Mouse (Mus musculus): ENCODE results near the gene Arfgap2.
A peak's percentile ranks its signal among the peaks of the same experiment; 100 is the strongest.
"Not testable (repeated sequence)": the region's sequence is repeated elsewhere in the genome, so short reads cannot be mapped to it uniquely, and the experiment has no call there.

Gene Arfgap2

DNA sequence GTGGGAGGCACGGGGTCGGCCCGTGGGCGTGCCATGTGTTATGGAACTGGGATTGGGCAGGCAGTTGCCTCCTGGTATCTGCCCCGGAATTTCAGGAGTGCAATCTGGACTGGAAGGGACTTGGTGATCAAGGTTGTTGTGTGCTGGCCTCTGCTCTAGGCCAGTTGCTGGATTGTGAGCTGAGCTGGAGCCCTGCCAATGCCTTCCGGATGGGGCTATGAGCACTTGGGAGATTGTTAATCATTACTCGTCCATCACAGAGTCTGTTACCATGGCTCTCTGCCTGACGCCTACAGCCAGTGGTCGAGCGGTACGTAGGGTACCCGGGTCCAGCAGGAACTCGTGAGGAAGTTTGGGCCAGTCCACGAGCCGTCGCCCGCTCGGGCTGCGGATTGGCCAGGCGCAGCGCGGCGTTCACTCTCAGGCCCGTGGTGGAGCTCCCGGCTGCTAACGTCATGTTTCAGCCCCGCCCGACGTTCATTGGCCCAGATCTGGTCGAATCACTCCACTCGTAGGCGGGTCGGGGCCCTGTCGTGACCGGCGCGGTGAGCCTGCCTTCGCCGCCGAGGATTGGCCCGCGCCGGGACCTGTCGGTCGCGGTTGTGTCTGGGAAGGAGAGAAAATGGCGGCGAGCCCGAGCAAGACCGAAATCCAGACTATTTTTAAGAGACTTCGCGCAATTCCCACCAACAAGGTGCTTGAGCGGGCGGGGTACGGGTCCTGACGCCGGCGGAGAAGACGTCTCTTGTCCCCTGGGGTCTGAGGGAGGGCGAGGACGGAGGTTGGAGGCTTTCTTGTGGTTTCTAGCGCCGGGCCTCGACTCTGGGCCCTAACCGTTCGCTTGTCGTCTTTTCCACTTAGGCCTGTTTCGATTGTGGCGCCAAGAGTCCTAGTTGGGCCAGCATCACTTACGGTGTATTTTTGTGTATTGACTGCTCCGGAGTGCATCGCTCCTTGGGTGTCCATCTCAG is at the start of gene Arfgap2:
Gene Arfgap2, plus strand, starts transcription at position 264 of the 971 bp plus-strand sequence.
- peak; percentile 100 for DNase-seq

DNA sequence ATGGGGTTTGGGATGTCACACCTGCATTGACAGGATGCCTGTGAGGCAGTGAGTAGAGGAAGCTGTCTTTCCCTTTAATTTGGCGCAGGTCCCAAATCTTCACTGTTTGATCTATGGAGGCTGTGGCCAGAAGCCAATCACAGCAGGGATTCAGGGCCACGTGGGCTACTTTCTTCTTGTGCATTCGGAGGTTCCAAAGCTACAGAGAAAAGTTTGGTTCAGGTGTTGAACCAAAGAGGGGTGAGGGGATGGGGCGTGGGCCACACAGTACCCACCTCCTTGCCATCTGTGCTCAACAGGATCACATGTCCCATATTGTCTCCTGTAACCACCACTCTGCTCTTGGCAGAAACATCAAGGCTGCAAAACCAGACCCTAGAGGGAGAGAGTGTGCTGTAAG is 47.7 kb upstream of the Arfgap2 start:
- no peak for DNase-seq

DNA sequence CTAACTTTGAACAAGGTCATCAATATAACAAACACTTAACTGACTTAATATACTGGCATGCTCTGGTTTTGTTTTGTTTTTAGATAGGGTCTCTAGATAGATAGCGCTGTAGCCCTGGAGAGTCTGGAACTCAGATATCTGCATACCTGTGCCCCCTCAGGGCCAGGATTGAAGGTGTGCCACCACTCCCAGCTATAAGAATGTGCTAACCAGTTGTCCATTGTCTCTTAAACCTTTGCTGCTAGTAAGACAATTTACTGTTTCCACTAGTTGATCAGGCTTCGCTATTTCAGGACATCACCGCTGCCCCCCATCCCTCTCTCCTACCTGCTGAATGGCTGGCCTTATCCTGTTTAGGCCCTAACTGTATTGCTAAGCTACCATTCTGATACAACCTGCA is 44.3 kb upstream of the Arfgap2 start:
- no peak for DNase-seq

DNA sequence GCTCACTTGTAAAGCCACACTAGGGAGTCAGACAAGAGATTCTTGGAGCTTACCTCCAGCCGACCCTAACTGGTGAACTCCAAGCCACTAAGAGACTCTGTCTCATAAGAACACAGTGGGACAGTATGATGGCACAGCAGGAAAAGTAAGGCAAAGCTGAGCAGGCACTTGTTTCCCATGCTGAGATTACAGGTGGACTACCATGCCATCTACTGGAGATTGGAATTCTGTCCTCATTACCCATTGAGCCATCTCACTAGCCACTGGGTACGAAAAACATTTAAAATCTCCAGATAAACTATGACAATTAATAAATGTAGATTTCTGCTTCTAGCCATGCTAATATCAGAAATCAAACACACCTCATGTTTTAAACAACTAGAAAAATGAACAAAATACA is 41.2 kb upstream of the Arfgap2 start:
- DNase-seq, result no peak

DNA sequence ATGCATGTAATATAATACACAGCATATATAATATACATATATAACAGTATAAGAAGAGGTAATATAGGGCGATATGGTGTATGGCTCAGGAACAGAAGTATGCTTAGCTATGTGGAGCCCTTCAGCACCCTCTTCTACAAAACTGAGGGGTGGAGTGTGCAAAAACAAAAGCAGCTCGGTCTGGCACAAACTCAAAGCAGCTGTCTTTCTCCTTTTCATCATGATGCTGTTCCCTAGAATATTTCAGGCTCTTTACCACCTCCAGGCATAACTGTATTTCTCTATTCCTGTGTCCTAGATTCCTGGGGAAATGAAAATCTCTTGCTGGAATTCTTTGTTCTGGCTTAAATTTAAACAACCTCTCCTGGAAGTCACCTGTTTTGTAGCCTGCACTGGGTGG is 35.0 kb upstream of the Arfgap2 start:
- no peak for DNase-seq

DNA sequence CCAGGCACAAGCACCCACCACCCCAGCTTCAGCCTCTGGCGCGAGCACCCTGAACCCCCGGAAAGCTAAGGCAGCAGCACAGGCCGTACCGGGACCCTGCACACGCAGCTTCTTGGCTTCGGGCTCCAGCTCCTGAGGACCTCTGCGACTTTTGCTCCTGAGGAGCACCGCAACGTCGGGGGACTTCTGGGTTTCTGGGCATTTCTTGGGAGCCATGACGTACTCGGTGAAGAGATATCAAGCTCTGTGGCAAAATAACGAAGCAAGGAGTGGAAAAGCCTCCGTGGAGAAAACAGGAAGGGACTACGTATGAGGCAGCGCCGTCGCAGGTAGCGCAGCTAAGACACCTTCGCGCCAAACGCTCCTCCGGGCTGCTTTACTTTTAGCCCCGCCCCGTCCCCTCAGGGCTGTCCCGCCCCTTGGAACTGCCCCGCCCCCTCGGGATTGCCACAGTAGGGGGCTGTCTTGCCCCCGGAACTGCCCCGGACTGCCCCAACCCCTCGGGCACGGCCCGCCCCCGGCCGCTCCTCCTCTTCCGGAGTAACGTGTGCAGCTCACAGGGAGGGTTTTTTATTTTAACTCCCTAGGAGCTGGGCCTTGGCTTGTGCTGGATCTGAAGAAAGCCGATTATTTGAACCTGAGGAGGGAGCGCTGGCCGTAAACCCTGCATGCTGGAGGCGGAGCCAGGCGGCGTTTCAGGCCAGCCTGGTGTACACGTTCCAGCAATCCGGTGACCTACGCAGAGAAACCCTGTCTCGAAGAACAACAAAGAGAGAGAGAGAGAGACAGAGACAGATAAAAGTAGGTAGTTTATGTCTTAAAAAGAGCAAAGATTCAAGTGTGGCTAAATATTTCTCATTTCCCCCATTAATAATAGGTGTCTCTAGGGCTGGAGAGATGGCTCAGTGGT is 27.9 kb upstream of the Arfgap2 start, which contains the start of gene Ddb2:
Gene Ddb2, minus strand, starts transcription at position 382 of the 910 bp plus-strand sequence.
- DNase-seq, result peak; percentile 99

DNA sequence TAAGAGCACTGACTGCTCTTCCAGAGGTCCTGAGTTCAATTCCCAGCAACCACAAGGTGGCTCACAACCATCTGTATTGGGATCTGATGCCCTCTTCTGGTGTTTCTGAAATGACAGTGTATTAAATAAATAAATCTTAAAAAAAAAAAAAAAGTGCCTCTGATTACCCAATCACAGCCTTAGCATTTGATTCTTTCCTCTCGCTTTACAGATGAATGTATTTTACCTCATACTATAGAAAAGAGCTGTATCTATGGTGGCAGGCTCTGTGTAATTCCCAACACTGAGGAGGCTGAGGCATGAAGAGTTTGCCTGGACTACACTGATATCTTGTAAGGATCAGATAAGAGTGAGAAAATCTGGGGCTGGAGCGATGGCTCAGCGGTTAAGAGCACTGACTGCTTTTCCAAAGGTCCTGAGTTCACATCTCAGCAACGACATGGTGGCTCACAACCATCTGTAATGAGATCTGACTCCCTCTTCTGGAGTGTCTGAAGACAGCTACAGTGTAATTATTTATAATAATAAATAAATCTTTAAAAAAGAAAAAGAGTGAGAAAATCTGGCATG is 27.2 kb upstream of the Arfgap2 start:
- not testable (repeated sequence) for DNase-seq

DNA sequence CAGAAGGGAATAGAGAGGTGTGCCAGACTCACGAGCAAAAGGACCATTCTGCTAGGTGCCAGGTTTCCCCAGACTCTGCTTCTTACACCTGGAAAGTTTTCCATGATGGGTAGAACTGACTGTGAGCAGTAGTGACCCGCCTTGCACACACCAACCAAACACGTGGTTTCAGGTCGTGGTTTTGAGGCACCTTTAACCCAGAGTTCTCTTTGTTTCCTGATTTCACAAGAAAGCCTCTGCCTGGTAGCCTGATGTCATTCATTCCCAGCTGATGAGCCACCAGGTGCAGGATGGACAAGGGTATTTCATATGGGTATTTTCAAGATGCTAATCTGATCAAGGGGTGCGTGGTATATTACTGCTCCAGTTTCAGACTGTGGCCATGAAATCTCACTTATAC is 22.2 kb upstream of the Arfgap2 start:
- DNase-seq, result no peak

DNA sequence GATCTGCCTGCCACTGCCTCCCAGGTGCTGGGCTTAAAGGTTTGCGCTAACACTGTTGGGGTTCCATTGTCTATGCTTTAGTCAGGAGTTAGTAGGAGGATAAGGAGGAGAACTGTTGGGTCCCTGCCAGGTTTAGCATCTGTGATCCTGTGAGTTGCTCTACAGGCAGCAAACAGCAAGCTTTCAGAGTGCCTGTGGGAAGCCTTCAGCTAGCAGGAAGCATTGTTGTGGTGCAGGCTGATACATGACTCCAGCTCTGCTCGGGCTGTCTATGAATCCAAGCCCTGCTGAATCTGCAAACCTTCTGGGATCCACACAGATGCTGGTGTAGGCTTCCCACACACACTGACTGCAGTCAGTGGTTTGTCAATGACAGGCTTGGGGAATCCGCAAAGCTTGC is 21.4 kb upstream of the Arfgap2 start:
- DNase-seq, result no peak

DNA sequence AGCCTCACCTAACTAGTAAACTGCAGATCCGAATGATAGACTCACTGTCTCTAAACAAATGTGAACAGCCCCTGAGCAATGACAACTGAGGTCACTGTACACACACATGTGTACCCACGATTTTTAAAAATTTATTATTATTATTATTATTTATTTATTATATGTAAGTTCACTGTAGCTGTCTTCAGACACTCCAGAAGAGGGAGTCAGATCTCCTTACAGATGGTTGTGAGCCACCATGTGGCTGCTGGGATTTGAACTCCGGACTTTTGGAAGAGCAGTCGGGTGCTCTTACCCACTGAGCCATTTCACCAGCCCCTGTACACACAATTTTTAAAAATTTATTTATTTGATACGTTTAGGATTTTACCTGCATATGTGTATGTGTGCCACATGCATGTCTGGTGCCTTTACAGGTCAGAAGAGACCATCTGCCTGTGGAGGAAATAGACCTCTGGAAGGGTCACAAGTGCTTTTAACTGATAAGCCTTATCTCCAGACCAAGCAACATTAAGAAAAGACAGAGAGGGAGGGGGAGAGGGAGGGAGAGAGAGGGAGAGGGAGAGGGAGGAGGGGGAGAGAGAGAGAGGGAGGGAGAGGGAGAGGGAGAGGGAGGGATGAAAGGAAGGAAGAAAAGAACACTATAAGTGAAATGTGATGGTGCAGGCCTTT is 20.1 kb upstream of the Arfgap2 start:
- no peak for DNase-seq

DNA sequence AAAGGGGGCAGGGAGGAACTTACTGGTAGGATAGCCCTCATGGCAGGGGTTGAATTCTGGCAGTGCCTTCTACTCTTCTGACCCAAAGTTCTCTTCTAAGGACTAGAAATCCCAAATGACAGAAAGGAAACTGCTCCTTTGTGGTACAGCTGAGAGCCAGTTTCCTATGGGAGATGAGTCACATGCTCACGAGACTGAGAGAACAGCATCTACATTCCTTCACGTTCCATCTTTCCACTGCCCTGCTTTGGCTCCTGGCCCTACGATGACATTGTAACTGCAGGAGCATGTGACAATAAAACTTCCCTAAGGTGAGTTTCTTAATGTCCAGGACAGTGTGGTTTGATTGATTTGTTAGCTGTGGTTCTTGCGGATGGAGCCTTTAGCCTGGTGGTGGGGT is 16.4 kb upstream of the Arfgap2 start:
- no peak for DNase-seq

DNA sequence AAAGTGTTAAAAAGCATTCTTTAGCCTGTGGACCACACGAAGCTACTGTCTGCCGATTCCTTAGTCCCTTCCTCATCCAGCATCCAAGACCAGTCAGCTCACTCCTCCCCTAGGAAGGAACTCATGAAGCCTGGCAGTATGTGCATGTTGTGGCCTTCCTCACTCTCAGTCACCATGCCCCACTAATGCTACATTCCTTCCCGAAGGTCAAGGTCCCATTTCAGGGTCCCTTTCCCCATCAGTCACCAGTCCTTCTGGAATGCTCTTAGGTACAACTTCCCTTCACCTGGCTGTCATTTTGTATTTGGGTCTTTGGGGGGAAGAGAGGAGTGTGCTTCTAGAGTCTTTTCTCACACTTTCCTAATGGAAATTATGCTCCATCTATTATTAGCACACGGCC is 12.8 kb upstream of the Arfgap2 start:
- peak; percentile 65 for DNase-seq

DNA sequence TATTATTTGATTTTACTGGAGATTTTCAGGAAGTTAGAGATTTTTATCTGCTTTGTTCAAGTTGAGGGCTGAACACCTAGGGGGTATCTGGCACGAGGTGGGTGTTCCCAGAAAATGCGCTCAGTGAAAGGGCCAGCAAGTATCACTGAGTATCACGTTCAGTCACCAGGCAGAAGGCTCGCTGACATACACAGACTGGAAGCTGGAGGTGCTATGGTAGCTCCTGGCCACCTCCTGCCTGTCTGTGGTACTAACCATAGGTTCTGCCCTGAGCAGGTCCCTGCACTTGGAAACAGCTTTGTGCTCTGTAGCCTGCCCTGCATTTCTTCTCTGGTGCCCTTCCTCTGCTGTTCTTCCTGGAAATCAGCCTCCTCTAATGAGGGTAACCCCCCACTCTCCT is 12.3 kb upstream of the Arfgap2 start:
- peak; percentile 62 for DNase-seq

DNA sequence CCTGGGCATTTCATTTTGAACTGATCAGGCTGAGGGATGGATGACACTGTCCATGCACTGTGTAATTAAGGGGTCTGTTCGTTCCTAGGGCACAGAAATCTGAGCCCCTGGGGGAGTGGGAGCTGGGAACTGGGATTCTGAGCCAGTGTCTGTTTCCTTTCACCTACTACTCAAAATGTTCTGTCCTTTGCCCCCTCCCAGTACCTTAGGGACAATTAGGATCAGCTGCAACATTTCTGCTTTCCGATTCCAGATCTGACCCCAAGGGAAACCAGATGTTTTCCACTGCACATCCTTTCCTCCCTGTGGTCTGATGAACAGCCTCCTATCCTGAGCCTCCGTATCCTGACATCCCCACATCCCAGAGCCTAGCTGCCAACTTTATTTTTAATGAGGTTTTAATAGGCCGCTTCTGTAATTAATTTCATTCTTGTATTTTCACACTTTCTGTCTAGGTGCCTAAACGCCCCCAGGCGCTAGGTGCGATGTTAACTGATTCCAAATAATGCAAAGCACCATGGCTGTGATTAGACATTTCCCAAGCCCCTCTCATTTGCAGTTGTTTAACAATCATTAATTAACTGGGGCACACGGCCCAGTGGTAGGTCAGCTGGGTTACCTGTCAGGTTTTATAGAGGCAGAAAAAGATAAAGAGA is 9.9 kb upstream of the Arfgap2 start:
- DNase-seq, result peak; percentile 88

DNA sequence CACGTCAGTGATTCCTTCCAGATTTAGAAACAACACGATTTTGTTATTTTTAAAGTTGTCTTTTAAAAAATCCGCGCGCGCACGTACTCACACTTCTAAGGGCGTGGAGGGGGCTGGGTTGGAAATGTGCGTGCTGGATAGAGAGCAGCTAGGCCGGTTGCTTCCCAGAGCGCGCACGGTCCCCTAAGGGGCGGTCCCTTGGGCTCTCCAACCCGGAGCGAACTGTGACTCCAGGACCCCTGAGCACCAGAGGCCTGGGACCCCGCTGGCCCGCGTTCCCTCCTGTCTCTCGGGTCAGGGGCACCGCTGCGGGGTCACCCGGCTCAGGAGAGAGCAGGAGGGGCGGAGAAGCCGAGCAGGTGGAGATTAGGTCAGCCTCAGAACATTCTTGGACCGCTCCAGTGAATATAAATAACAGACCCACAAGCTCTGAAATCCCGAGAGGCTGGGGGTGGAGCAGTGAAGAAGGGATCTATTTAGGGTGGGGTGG is 9.1 kb upstream of the Arfgap2 start, which contains the start of gene Pacsin3:
Gene Pacsin3, plus strand, starts transcription at position 294 of the 490 bp plus-strand sequence.
- DNase-seq, result peak; percentile 97

DNA sequence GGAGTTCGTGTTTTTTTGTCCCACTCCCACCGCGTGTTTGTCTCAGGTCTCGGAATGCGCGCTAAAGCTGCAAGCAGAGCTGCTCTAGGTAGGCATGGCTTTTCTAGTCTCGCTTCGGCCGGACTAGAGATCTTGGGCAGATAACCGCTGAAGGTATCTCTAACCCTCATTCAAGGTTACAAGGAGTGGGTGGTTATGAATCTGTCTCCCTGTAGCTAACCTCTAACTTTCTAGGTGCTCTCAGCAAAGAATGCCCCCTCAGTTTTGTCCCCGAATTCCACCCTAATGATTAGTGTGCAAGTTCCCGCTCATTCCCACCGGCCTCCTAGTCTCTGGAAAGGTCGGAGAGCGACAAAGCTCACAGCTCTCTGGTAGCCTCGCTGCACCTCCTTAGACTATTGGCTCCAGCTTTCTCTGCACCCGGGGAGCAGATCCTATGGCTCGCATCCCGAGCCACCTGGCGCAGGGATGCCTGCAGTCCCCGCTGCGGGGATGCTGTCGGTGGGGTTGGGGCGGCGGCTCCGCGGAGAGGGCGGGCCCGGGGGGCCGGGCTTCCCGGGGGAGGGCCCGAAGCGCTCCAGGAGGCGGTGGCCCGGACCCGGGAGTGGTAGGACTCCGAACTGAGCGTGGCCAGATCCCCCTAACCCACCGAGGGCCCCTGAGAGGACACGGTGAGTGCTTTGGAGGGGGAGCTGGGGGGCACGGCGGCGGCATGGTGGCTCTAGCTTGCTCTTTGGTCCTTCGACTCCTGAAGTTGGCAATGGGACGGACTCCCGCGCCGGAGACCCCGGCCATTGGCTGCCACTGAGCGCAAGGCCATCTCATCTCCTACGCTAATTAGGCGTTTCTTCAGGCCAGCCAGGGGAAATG is 8.3 kb upstream of the Arfgap2 start:
- peak; percentile 98 for DNase-seq

DNA sequence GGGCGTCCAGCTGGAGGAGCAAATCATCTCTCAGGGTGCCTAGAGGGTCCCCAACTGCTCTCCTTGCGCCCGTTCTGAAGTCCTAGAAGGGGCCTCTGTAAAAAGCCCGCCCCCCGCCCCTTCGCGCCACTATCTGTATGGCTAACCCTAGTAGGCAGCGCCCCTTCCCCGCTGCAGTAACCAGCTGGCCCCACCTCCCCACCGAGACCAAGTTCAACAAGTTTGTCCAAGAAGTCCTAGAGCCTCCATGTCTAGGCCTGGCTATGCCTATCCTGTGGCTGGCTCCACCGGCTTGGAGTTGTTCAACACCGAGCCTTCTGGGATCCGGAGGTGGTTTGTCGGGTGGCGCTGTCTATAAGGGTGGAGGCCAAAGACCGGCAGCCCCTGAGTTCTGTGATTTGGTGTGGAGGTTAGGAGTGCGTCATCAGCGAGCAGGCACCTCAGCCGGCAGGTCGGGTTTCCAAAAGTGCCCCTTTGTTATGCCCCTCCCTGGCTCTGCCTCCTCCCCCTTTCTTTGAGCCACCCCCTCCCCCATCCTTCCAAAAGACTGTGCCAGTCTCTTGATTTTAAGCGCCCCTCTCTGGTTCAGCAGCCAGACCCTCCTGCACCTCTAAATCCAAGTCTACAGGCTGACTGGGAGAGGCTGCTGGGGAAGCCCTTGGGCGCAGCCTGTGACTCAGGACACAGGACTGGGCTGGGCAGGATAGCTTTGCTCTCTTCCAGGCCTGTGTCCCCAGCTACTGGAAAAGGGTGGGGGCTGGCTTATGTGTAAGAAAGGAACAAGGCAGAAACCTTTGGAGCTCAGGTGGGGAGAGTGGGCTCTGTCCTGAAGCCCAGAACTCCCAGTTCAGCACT is 7.4 kb upstream of the Arfgap2 start:
- DNase-seq, result peak; percentile 93

DNA sequence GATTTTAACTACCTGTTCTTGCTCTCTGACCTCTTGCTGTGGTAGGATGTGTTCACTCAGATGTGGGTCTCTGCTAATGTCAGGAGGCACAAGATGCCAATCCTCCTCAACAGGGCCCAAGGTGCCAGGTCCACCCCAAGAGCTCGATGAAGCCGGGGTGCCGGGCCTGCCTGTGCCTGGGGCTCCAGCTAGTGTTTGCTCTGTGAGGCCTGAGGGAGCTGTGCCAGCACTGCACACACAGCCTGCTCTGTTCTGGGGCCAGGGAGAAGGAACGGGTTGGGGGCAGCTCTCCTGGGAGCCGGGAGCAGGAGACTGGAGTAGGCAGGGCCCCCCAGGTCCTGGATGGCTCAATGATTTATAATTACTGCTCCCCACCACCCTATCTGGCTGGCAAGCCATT is 6.7 kb upstream of the Arfgap2 start:
- no peak for DNase-seq

DNA sequence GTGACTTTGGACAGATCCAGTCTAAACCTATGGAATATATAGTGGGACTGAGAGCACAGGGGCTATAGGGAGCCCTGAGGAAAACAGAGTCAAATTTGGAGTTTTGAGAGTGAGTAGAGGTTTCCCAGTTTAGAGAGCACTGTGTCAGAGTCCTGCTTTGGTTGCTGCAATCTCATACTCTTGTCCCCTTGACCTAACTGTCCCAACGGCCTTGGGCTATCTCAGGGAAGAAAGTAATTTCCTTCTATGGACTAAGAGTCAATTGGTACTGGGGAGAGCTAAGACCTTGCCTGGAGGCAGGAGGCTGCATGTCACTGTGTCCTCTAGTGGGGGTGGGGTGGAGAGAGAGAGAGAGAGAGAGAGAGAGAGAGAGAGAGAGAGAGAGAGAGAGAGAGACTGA is 5.9 kb upstream of the Arfgap2 start:
- DNase-seq, result no peak

DNA sequence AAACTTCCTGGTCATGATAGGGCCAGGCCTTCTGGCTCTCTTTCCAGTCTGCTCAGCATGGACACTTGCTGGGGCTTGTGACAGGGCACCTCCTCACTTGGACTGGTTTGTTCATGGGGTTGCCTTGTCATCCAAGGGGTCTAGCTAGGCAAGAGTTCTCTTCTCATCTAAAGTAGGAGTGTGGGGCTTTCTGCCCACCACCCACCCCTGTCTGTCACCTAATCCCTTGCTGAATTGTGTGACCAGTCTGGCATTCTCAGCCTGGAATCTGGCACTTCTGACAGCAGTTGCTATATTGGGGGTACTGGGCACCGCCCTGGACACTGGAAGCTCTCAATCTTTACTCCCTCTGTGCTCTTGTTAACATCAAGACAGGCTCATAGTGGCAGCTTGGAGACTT is 5.3 kb upstream of the Arfgap2 start:
- DNase-seq, result peak; percentile 92

All from heart, adult 11 months (tissue).